Mouse (Mus musculus) erythroblast, embryonic 14.5 days (primary cell): ENCODE measurements around the gene P2ry2.

Experiments used
- GATA1 ChIP-seq: IDR thresholded peaks from 2 replicates; pipeline ENCODE4 v1.6.1; 2012; ENCODE audit warnings: low read length, inconsistent platforms, mixed read lengths
- TAL1 ChIP-seq: IDR thresholded peaks from 3 replicates; pipeline ENCODE4 v1.6.1; 2012; ENCODE audit warnings: low read length, inconsistent platforms, mixed read lengths

DNA sequence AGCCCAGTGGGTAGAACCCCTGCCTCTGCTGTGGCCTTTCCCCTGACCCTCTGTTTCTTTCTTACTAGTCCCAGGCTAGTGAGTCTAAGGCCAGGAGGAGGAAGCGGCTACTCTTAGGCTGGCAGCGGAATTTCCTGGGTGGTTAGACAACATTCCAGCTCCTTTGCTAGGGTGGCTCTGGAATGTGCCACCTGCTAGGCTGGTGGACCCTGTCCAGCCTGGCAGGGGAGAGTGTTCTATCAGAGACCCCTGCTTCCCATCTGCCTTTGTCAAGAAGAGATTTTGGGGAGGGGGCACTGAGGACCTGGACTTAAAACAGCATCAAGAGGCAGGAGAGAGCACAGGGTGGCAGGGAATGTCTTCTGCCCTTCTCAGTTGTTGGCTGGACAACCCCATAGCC is 6.5 kb downstream of the P2ry2 start:
- no peak for TF ChIP-seq GATA1
- no peak for TF ChIP-seq TAL1
